23 mouse cellular contexts compared by ENCODE assay signal in the genomic region with DNA sequence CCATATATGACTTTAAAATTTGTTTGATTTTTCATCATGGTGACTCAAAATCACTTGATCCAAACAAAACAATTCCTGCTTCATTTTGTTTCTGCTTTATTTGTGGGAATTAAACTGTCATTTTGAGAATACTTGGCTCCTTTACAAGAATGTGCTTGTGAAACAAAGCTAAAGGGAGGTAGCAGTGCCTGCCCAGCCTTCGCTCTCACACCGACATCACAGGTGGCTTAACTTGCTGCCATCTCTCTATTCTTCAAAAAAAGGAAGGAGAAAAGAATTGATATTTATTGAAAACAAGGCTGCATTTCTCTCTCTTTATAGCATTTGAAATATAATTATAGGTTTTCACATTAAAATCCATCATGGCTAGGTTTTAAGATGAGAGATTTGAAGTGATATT. TPM values are rescaled to one million over a fixed set of nuclear protein-coding genes. Genes with fewer than 3 reads are reported as not detected.
DNase-seq lines count a peak whose midpoint lies in the region; ATAC-seq and TF ChIP-seq lines count a peak whose summit lies in the region.
"Had no signal": no experiment of that assay in that cellular context is flagged by ENCODE, and none has a peak within 500 bp of the region (broad histone marks: within the 10 kb centered on the region; RNA-seq: fewer than 3 reads in every experiment).

No protein-coding gene starts in this region.

- peaks cover 9% of the 10 kb centered on the region; the same call in 1 of the 2 replicates for H3K4me1 ChIP-seq in embryonic facial prominence, embryonic 14.5 days (ENCODE audit: control insufficient read depth, insufficient read depth, low read length)
- peaks cover 18% of the 10 kb centered on the region for H3K4me1 ChIP-seq in embryonic facial prominence, embryonic 10.5 days

- H3K36me3 ChIP-seq in embryonic facial prominence, embryonic 14.5 days (ENCODE audit: control insufficient read depth, insufficient read depth, low read length), result peaks cover 3% of the 10 kb centered on the region; the same call in 1 of the 2 replicates
- peaks cover 9% of the 10 kb centered on the region for H3K36me3 ChIP-seq in embryonic facial prominence, embryonic 10.5 days (replicated peaks)
- H3K36me3 ChIP-seq: hindbrain, embryonic 13.5 days had no signal

- H3K9ac ChIP-seq in embryonic facial prominence, embryonic 14.5 days (ENCODE audit: low read depth, low read length), result no peak overlapping the region
- H3K9ac ChIP-seq: embryonic facial prominence, embryonic 12.5 days; forebrain, embryonic 12.5 days; hindbrain, embryonic 13.5 days had no signal

- DNase-seq in embryonic facial prominence, embryonic 14.5 days (ENCODE audit: low spot score), result peak; percentile 32
- DNase-seq in embryonic facial prominence, embryonic 10.5 days (ENCODE audit: low spot score), result no peak
- DNase-seq in layer of hippocampus, adult 2 months (ENCODE audit: low spot score in 2 of 2), result no peak
- no peak for DNase-seq in layer of hippocampus, adult 18-20 months (ENCODE audit: low spot score in 2 of 2)
- DNase-seq in 3T3-L1 (ENCODE audit: low read depth, low spot score), result peak; percentile 25
- peak; percentile 36 for DNase-seq in brain, embryonic 14.5 days (ENCODE audit: low read depth)
- DNase-seq in thymus, postnatal 0 days (ENCODE audit: low spot score), result no peak
- DNase-seq: adrenal gland, adult 2 months; adrenal gland, postnatal 25 days; cerebellum, adult 11 months; cerebellum, adult 8-10 months; cerebellum, postnatal 14 days; embryo, embryonic 11 days; gastrocnemius, adult 2 months; gastrocnemius, postnatal 25 days; heart, postnatal 10 days; heart, postnatal 4 days had no signal

- H3K27ac ChIP-seq in embryonic facial prominence, embryonic 14.5 days (replicated peaks; ENCODE audit: low read depth, low read length), result no peak overlapping the region
- H3K27ac ChIP-seq in embryonic facial prominence, embryonic 10.5 days (replicated peaks), result no peak overlapping the region
- H3K27ac ChIP-seq in layer of hippocampus, adult 2 months, result peak overlapping the region; percentile 58
- H3K27ac ChIP-seq: embryonic facial prominence, embryonic 12.5 days; hindbrain, postnatal 0 days had no signal

- no peak for TF ChIP-seq POLR2A in brain, embryonic 14.5 days (IDR thresholded peaks at IDR 0.05; ENCODE audit: borderline replicate concordance, extremely low read depth, insufficient read depth, insufficient read length, poor library complexity, severe bottlenecking)

- no peak overlapping the region for H3K4me2 ChIP-seq in embryonic facial prominence, embryonic 14.5 days (ENCODE audit: low read depth, low read length)
- H3K4me2 ChIP-seq: embryonic facial prominence, embryonic 12.5 days; forebrain, embryonic 12.5 days; hindbrain, embryonic 13.5 days had no signal

- no peaks in the 10 kb centered on the region for H3K9me3 ChIP-seq in embryonic facial prominence, embryonic 14.5 days (ENCODE audit: control insufficient read depth, low read length)
- no peaks in the 10 kb centered on the region for H3K9me3 ChIP-seq in embryonic facial prominence, embryonic 10.5 days
- H3K9me3 ChIP-seq: embryonic facial prominence, embryonic 12.5 days; forebrain, embryonic 12.5 days; hindbrain, embryonic 13.5 days had no signal

- H3K27me3 ChIP-seq in embryonic facial prominence, embryonic 14.5 days (replicated peaks; ENCODE audit: control insufficient read depth, insufficient read depth, low read length), result no peaks in the 10 kb centered on the region
- no peaks in the 10 kb centered on the region for H3K27me3 ChIP-seq in embryonic facial prominence, embryonic 10.5 days (replicated peaks; ENCODE audit: low read depth, poor library complexity, severe bottlenecking)
- H3K27me3 ChIP-seq: embryonic facial prominence, embryonic 12.5 days; forebrain, embryonic 12.5 days; hindbrain, embryonic 13.5 days; Patski had no signal

- TF ChIP-seq CTCF in layer of hippocampus, adult 2 months (conservative IDR thresholded peaks at IDR 0.05), result no peak
- no peak for TF ChIP-seq CTCF in brain, embryonic 14.5 days (IDR thresholded peaks at IDR 0.05; ENCODE audit: borderline replicate concordance, extremely low read depth, insufficient read depth, insufficient read length)

- 55% methylated on average over 2 of the region's 2 CpGs for WGBS in embryonic facial prominence, embryonic 14.5 days
- WGBS in embryonic facial prominence, embryonic 10.5 days, result 90% methylated on average over 2 of the region's 2 CpGs

- H3K4me3 ChIP-seq in embryonic facial prominence, embryonic 14.5 days (ENCODE audit: low read depth, low read length), result no peak overlapping the region
- no peak overlapping the region for H3K4me3 ChIP-seq in embryonic facial prominence, embryonic 10.5 days
- H3K4me3 ChIP-seq in layer of hippocampus, adult 2 months, result no peak overlapping the region
- H3K4me3 ChIP-seq: embryonic facial prominence, embryonic 12.5 days; forebrain, embryonic 12.5 days; gastrocnemius, adult 2 months; hindbrain, embryonic 13.5 days had no signal

- ATAC-seq in embryonic facial prominence, embryonic 14.5 days (ENCODE audit: low read depth), result no peak
- ATAC-seq: activated CD4-positive, CD25-positive, alpha-beta regulatory T cell, adult 4 months; hindbrain, postnatal 0 days; Patski had no signal

RNA-seq across cellular contexts. Expression of gene Trp53bp2, which starts 15.3 kb away (rescaled TPM):
- polyA plus RNA-seq in embryonic facial prominence, embryonic 14.5 days (2014; fragmentation: Nextera tagmentation; extraction: Ambion mirVana), result 23.2 and 24.1 TPM in 2 replicates
- 34.1 and 35.6 TPM in 2 replicates for polyA plus RNA-seq in embryonic facial prominence, embryonic 10.5 days (2016; fragmentation: Nextera tagmentation; extraction: Ambion mirVana)
- 10 to 100 TPM; 31.1 to 32.4 TPM for total RNA-seq in layer of hippocampus, adult 2 months (2021)
- total RNA-seq in layer of hippocampus, adult 18-20 months (2021), result 10 to 100 TPM; 32.0 to 38.2 TPM
- 32.0 and 34.8 TPM in 2 replicates for polyA plus RNA-seq in brain, embryonic 14.5 days (2012; rRNA removed)
- polyA plus RNA-seq in thymus, postnatal 0 days (2015; fragmentation: Nextera tagmentation; extraction: Ambion mirVana), result 10.8 and 12.2 TPM in 2 replicates

Comparison
In these comparisons a context has a peak if more than half of its experiments do, and no peak if none do; other contexts are left out.
1. DNase-seq: peak in embryonic facial prominence, embryonic 14.5 days (single experiment), 3T3-L1 (single experiment) and brain, embryonic 14.5 days (single experiment); none in embryonic facial prominence, embryonic 10.5 days (single experiment), layer of hippocampus, adult 2 months (0 of 2), layer of hippocampus, adult 18-20 months (0 of 2) and thymus, postnatal 0 days (single experiment).